Mouse (Mus musculus): ENCODE results near the gene Hist1h3f.
"Not testable (repeated sequence)": the region's sequence is repeated elsewhere in the genome, so short reads cannot be mapped to it uniquely, and the experiment has no call there.

The Hist1h3f gene

GRCm38 (mm10) chr13:23537006-23537710 lies 6.7 kb upstream of the Hist1h3f start:
- no peak for DNase-seq (ENCODE audit: low read depth)

GRCm38 (mm10) chr13:23538249-23538648 lies 5.6 kb upstream of the Hist1h3f start:
- DNase-seq (ENCODE audit: low read depth): no peak

- DNase-seq (ENCODE audit: low read depth): not testable (repeated sequence)
These were observed 4.0 kb upstream of the Hist1h3f start for GRCm38 (mm10) chr13:23539821-23540220.

- DNase-seq (ENCODE audit: low read depth): no peak
These were observed 2.4 kb upstream of the Hist1h3f start for GRCm38 (mm10) chr13:23541497-23541896.

- not testable (repeated sequence) for DNase-seq (ENCODE audit: low read depth)
These were observed 1.4 kb upstream of the Hist1h3f start for GRCm38 (mm10) chr13:23542225-23542980.

- peak; percentile 97 for DNase-seq (ENCODE audit: low read depth)
These were observed 749 bp upstream of the Hist1h3f start, which contains the start of gene Hist1h2bh for GRCm38 (mm10) chr13:23542999-23543607. Gene Hist1h2bh, minus strand, starts transcription at chr13:23543392.

GRCm38 (mm10) chr13:23544787-23545120 lies 902 bp downstream of the Hist1h3f start:
- not testable (repeated sequence) for DNase-seq (ENCODE audit: low read depth)

GRCm38 (mm10) chr13:23546694-23547093 lies 2.8 kb downstream of the Hist1h3f start:
- no peak for DNase-seq (ENCODE audit: low read depth)

GRCm38 (mm10) chr13:23550761-23551145 lies 6.9 kb downstream of the Hist1h3f start:
- DNase-seq (ENCODE audit: low read depth): no peak

GRCm38 (mm10) chr13:23551146-23551834 lies 7.4 kb downstream of the Hist1h3f start, which contains the start of gene Hist1h4f:
Gene Hist1h4f, minus strand, starts transcription at chr13:23551648.
- DNase-seq (ENCODE audit: low read depth): peak; percentile 95

GRCm38 (mm10) chr13:23551931-23552914 lies 8.4 kb downstream of the Hist1h3f start:
- DNase-seq (ENCODE audit: low read depth): no peak

GRCm38 (mm10) chr13:23552962-23553361 lies 9.1 kb downstream of the Hist1h3f start, which contains the start of gene Hist1h1d:
Gene Hist1h1d, plus strand, starts transcription at chr13:23553262.
- DNase-seq (ENCODE audit: low read depth): no peak

GRCm38 (mm10) chr13:23554393-23554792 lies 10.5 kb downstream of the Hist1h3f start:
- no peak for DNase-seq (ENCODE audit: low read depth)

GRCm38 (mm10) chr13:23554925-23555838 lies 11.3 kb downstream of the Hist1h3f start:
- no peak for DNase-seq (ENCODE audit: low read depth)

- DNase-seq (ENCODE audit: low read depth): no peak
These were observed 12.1 kb downstream of the Hist1h3f start for GRCm38 (mm10) chr13:23555839-23556416.

GRCm38 (mm10) chr13:23556906-23557305 lies 13.1 kb downstream of the Hist1h3f start:
- no peak for DNase-seq (ENCODE audit: low read depth)

- not testable (repeated sequence) for DNase-seq (ENCODE audit: low read depth)
These were observed 16.8 kb downstream of the Hist1h3f start for GRCm38 (mm10) chr13:23560699-23561098.

GRCm38 (mm10) chr13:23561531-23561882 lies 17.7 kb downstream of the Hist1h3f start:
- DNase-seq (ENCODE audit: low read depth): not testable (repeated sequence)

GRCm38 (mm10) chr13:23561883-23562659 lies 18.2 kb downstream of the Hist1h3f start, which contains the start of gene Hist1h3e:
Gene Hist1h3e, minus strand, starts transcription at chr13:23562369.
- DNase-seq (ENCODE audit: low read depth): peak; percentile 90

Measured in c-Kit-positive CD71-positive TER-119-negative erythroid progenitor cells, embryonic 14.5 days (primary cell).